Mouse (Mus musculus) liver, embryonic 13.5 days (tissue): ENCODE data around the gene Pnkp. TPM values are rescaled to one million over a fixed set of nuclear protein-coding genes. Genes with fewer than 3 reads are reported as not detected.

Experiments
- ATAC-seq: fragments of 200-750 bp; cut with Nextera tagmentation; 2 replicates; pipeline ENCODE4 v1.8.0; 2017; ENCODE audit warnings: low read depth, mild to moderate bottlenecking, moderate number of reproducible peaks, moderate library complexity
- DNase-seq: peaks from one replicate; pipeline ENCODE4 v3.0.0; 2022
- H3K27ac ChIP-seq: fragments of 300-500 bp; sonication (generic); 2 replicates; pipeline ENCODE4 v1.5.1; 2015; ENCODE audit warnings: moderate library complexity, mild to moderate bottlenecking, inconsistent platforms
- H3K27me3 ChIP-seq: fragments of 300-500 bp; sonication (generic); 2 replicates; pipeline ENCODE4 v1.6.1; 2015; ENCODE audit warnings: mild to moderate bottlenecking, inconsistent platforms
- H3K36me3 ChIP-seq: fragments of 300-500 bp; sonication (generic); 2 replicates; pipeline ENCODE4 v1.6.1; 2015; ENCODE audit warnings: mild to moderate bottlenecking, inconsistent platforms
- H3K4me1 ChIP-seq: fragments of 300-500 bp; sonication (generic); replicated peaks from 2 replicates; pipeline ENCODE4 v1.6.1; 2015; ENCODE audit warnings: inconsistent platforms
- H3K4me2 ChIP-seq: fragments of 300-500 bp; sonication (generic); 2 replicates; pipeline ENCODE4 v1.6.1; 2015; ENCODE audit warnings: inconsistent platforms, mild to moderate bottlenecking, moderate library complexity
- H3K4me3 ChIP-seq: fragments of 300-500 bp; sonication (generic); replicated peaks from 2 replicates; pipeline ENCODE4 v1.5.1; 2015; ENCODE audit warnings: mild to moderate bottlenecking, inconsistent platforms
- H3K9ac ChIP-seq: fragments of 300-500 bp; sonication (generic); 2 replicates; pipeline ENCODE4 v1.6.1; 2015; ENCODE audit warnings: mild to moderate bottlenecking, inconsistent platforms
- H3K9me3 ChIP-seq: fragments of 300-500 bp; sonication (generic); replicated peaks from 2 replicates; pipeline ENCODE4 v1.6.1; 2016; ENCODE audit warnings: inconsistent platforms
- WGBS: fragments of 180-500 bp; shearing (Covaris S2); methylation state at CpG from one replicate; pipeline ENCODE4 v1.1.7; 2015; ENCODE audit not compliant: insufficient replicate concordance; 5-methylcytosine and 5-hydroxymethylcytosine counted together
- polyA plus RNA-seq: library from polyadenylated mRNA; unstranded; fragments of >200 nt; fragmentation: Nextera tagmentation; extraction: Ambion mirVana; gene quantifications from 2 replicates; pipeline ENCODE4 v1.2.1, GENCODE M21; 2015

Pnkp gene
- polyA plus RNA-seq, 1 experiment from 2014 or later, result 22.8 TPM

- H3K4me1 ChIP-seq, result peaks cover 29% of the 10 kb centered on the region
- no peaks in the 10 kb centered on the region for H3K27me3 ChIP-seq
- H3K9me3 ChIP-seq, result no peaks in the 10 kb centered on the region
- no peak overlapping the region for H3K9ac ChIP-seq
- WGBS, result 88% methylated on average over 5 of the region's 5 CpGs
- no peak overlapping the region for H3K27ac ChIP-seq
- DNase-seq, result no peak
- H3K36me3 ChIP-seq, result peaks cover 70% of the 10 kb centered on the region
- no peak overlapping the region for H3K4me2 ChIP-seq
- ATAC-seq, result no peak
- H3K4me3 ChIP-seq, result no peak overlapping the region
Measured at GRCm38 (mm10) chr7:44828706-44829105, 28.2 kb upstream of the Pnkp start.

GRCm38 (mm10) chr7:44832763-44833162 is 24.2 kb upstream of the Pnkp start:
- Histone ChIP-seq H3K27me3 (no peaks in the 10 kb centered on the region), H3K9me3 (no peaks in the 10 kb centered on the region), H3K9ac (no peak overlapping the region), H3K4me1 (peaks cover 4% of the 10 kb centered on the region; the same call in 1 of the 2 replicates), H3K36me3 (peaks cover 48% of the 10 kb centered on the region), H3K4me2 (no peak overlapping the region), H3K4me3 (no peak overlapping the region), H3K27ac (no peak overlapping the region)
- ATAC-seq (no peak), DNase-seq (no peak)
- 73% methylated on average over 4 of the region's 4 CpGs for WGBS

- WGBS, result 71% methylated on average over 1 of the region's 1 CpGs
- Histone ChIP-seq H3K36me3 (peaks cover 23% of the 10 kb centered on the region), H3K27ac (no peak overlapping the region), H3K9me3 (no peaks in the 10 kb centered on the region), H3K4me2 (no peak overlapping the region), H3K4me1 (peaks cover 21% of the 10 kb centered on the region), H3K4me3 (no peak overlapping the region), H3K9ac (no peak overlapping the region), H3K27me3 (peaks cover 22% of the 10 kb centered on the region)
- DNase-seq (no peak), ATAC-seq (no peak)
Measured at GRCm38 (mm10) chr7:44835373-44836015, 21.4 kb upstream of the Pnkp start.

GRCm38 (mm10) chr7:44836016-44836404 is 20.9 kb upstream of the Pnkp start:
- H3K36me3 ChIP-seq, result peaks cover 23% of the 10 kb centered on the region
- no peak overlapping the region for H3K9ac ChIP-seq
- peaks cover 27% of the 10 kb centered on the region for H3K27me3 ChIP-seq
- DNase-seq (no peak), ATAC-seq (no peak)
- no peak overlapping the region for H3K4me2 ChIP-seq
- H3K4me1 ChIP-seq, result peaks cover 22% of the 10 kb centered on the region
- WGBS, result 37% methylated on average over 3 of the region's 3 CpGs
- H3K9me3 ChIP-seq, result no peaks in the 10 kb centered on the region
- no peak overlapping the region for H3K4me3 ChIP-seq
- no peak overlapping the region for H3K27ac ChIP-seq

GRCm38 (mm10) chr7:44836423-44837053 is 20.4 kb upstream of the Pnkp start:
- Histone ChIP-seq H3K9me3 (no peaks in the 10 kb centered on the region), H3K9ac (no peak overlapping the region), H3K4me1 (peaks cover 22% of the 10 kb centered on the region), H3K27ac (no peak overlapping the region), H3K36me3 (peaks cover 21% of the 10 kb centered on the region), H3K27me3 (peaks cover 27% of the 10 kb centered on the region), H3K4me2 (no peak overlapping the region), H3K4me3 (no peak overlapping the region)
- no peak for ATAC-seq
- 75% methylated on average over 9 of the region's 9 CpGs for WGBS
- no peak for DNase-seq

- Histone ChIP-seq H3K4me2 (no peak overlapping the region), H3K9me3 (no peaks in the 10 kb centered on the region), H3K36me3 (peaks cover 26% of the 10 kb centered on the region), H3K4me1 (peaks cover 27% of the 10 kb centered on the region), H3K27me3 (peaks cover 27% of the 10 kb centered on the region), H3K4me3 (no peak overlapping the region), H3K27ac (no peak overlapping the region), H3K9ac (no peak overlapping the region)
- DNase-seq (no peak), ATAC-seq (no peak)
- WGBS, result 75% methylated on average over 6 of the region's 6 CpGs
Measured at GRCm38 (mm10) chr7:44838073-44838472, 18.9 kb upstream of the Pnkp start.

- peaks cover 36% of the 10 kb centered on the region for H3K36me3 ChIP-seq
- peak overlapping the region; percentile 40 for H3K4me3 ChIP-seq
- DNase-seq, result no peak
- peak overlapping the region; percentile 64 for H3K4me2 ChIP-seq
- H3K27ac ChIP-seq, result no peak overlapping the region
- 16% methylated on average over 11 of the region's 11 CpGs for WGBS
- no peak for ATAC-seq
- peaks cover 34% of the 10 kb centered on the region for H3K4me1 ChIP-seq
- H3K9me3 ChIP-seq, result no peaks in the 10 kb centered on the region
- H3K27me3 ChIP-seq, result peaks cover 27% of the 10 kb centered on the region
- H3K9ac ChIP-seq, result peak overlapping the region; percentile 41
Measured at GRCm38 (mm10) chr7:44839171-44839490, 17.8 kb upstream of the Pnkp start.

- peaks cover 27% of the 10 kb centered on the region for H3K27me3 ChIP-seq
- 4% methylated on average over 58 of the region's 58 CpGs for WGBS
- H3K4me3 ChIP-seq, result peak overlapping the region; percentile 40
- H3K36me3 ChIP-seq, result peaks cover 42% of the 10 kb centered on the region
- peak; percentile 27; the same call in 1 of the 2 replicates for ATAC-seq
- peak overlapping the region; percentile 64 for H3K4me2 ChIP-seq
- H3K9ac ChIP-seq, result peak overlapping the region; percentile 41
- H3K9me3 ChIP-seq, result no peaks in the 10 kb centered on the region
- no peak overlapping the region for H3K27ac ChIP-seq
- peaks cover 34% of the 10 kb centered on the region for H3K4me1 ChIP-seq
- no peak for DNase-seq
Measured at GRCm38 (mm10) chr7:44839491-44840191, 17.3 kb upstream of the Pnkp start.

GRCm38 (mm10) chr7:44840426-44840825 is 16.5 kb upstream of the Pnkp start:
- H3K9me3 ChIP-seq, result no peaks in the 10 kb centered on the region
- peaks cover 49% of the 10 kb centered on the region for H3K36me3 ChIP-seq
- 44% methylated on average over 14 of the region's 14 CpGs for WGBS
- peaks cover 34% of the 10 kb centered on the region for H3K4me1 ChIP-seq
- H3K27me3 ChIP-seq, result peaks cover 27% of the 10 kb centered on the region
- DNase-seq, result no peak
- peak overlapping the region; percentile 40; the same call in 1 of the 2 replicates for H3K4me3 ChIP-seq
- H3K9ac ChIP-seq, result no peak overlapping the region
- no peak for ATAC-seq
- no peak overlapping the region for H3K27ac ChIP-seq
- peak overlapping the region; percentile 64; the same call in 1 of the 2 replicates for H3K4me2 ChIP-seq

GRCm38 (mm10) chr7:44841825-44842463 is 15.0 kb upstream of the Pnkp start:
- Histone ChIP-seq H3K36me3 (peaks cover 65% of the 10 kb centered on the region), H3K27me3 (peaks cover 27% of the 10 kb centered on the region), H3K27ac (no peak overlapping the region), H3K9me3 (no peaks in the 10 kb centered on the region), H3K4me3 (no peak overlapping the region), H3K4me2 (no peak overlapping the region), H3K4me1 (peaks cover 30% of the 10 kb centered on the region), H3K9ac (no peak overlapping the region)
- ATAC-seq (no peak), DNase-seq (no peak)
- 83% methylated on average over 8 of the region's 8 CpGs for WGBS

- WGBS, result 81% methylated on average over 10 of the region's 10 CpGs
- H3K27ac ChIP-seq, result no peak overlapping the region
- no peak overlapping the region for H3K4me3 ChIP-seq
- H3K9ac ChIP-seq, result no peak overlapping the region
- peaks cover 65% of the 10 kb centered on the region for H3K36me3 ChIP-seq
- no peaks in the 10 kb centered on the region for H3K9me3 ChIP-seq
- peaks cover 29% of the 10 kb centered on the region for H3K4me1 ChIP-seq
- DNase-seq (no peak), ATAC-seq (no peak)
- H3K4me2 ChIP-seq, result no peak overlapping the region
- H3K27me3 ChIP-seq, result peaks cover 9% of the 10 kb centered on the region
Measured at GRCm38 (mm10) chr7:44845006-44845405, 11.9 kb upstream of the Pnkp start.
